Mouse (Mus musculus): ENCODE data around the gene Frat2.

DNA sequence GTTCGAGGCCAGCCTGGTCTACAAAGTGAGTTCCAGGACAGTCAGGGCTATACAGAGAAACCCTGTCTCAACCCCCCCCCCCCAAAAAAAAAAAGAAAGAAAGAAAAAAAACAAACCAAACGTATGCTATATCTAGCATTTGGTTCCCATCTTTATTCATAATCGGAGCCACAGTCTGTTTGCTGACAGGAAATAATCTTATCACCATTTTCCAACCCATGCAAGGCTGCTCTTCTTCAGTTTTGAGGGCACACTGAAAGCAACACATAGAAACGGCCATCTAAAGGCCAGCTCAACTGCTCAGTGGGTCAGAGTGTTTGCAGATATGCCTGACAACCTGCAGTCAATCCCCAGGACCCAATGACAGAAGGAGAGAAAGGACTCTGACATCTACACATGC lies 4.5 kb upstream of the Frat2 start:
- TF ChIP-seq POLR2A (IDR thresholded peaks at IDR 0.05; ENCODE audit: insufficient read depth, low read length) (no peak), CTCF (IDR thresholded peaks at IDR 0.05; ENCODE audit: low read depth, low read length) (no peak), EP300 (IDR thresholded peaks at IDR 0.05; ENCODE audit: insufficient read depth, low read depth, low read length) (no peak)
